Mouse (Mus musculus): ENCODE measurements around the gene Lmnb2. TPM values are rescaled to one million over a fixed set of nuclear protein-coding genes. Genes with fewer than 3 reads are reported as not detected.

Gene Lmnb2
- polyA plus RNA-seq, 1 experiment from 2014 or later = 85.4 TPM

GRCm38 (mm10) chr10:80899591-80900317 lies 18.3 kb downstream of the Lmnb2 start:
- Histone ChIP-seq H3K4me1 (peaks cover 36% of the 10 kb centered on the region), H3K36me3 (peaks cover 62% of the 10 kb centered on the region), H3K27ac (peak overlapping the region; percentile 88), H3K9me3 (replicated peaks) (no peaks in the 10 kb centered on the region), H3K4me3 (peak overlapping the region; percentile 80), H3K27me3 (ENCODE audit: low read depth, poor library complexity, severe bottlenecking) (0 out of 2 replicates have a peak, but pooled peaks cover 11% of the 10 kb centered on the region)
- 12% methylated on average over 25 of the region's 25 CpGs for WGBS
- DNase-seq (ENCODE audit: low spot score) = no peak

- H3K36me3 ChIP-seq = peaks cover 55% of the 10 kb centered on the region
- WGBS = 88% methylated on average over 8 of the region's 8 CpGs
These were observed 19.0 kb downstream of the Lmnb2 start for GRCm38 (mm10) chr10:80899074-80899473.

GRCm38 (mm10) chr10:80897861-80898510 lies 20.1 kb downstream of the Lmnb2 start:
- H3K36me3 ChIP-seq = peaks cover 44% of the 10 kb centered on the region
- WGBS = 37% methylated on average over 41 of the region's 41 CpGs
- DNase-seq (ENCODE audit: low spot score) = no peak
- H3K4me1 ChIP-seq = peaks cover 36% of the 10 kb centered on the region
- peak overlapping the region; percentile 27 for H3K4me3 ChIP-seq
- 0 out of 2 replicates have a peak overlapping the region, but pooled peaks have one; percentile 3 for H3K27ac ChIP-seq
- H3K27me3 ChIP-seq (ENCODE audit: low read depth, poor library complexity, severe bottlenecking) = 0 out of 2 replicates have a peak, but pooled peaks cover 11% of the 10 kb centered on the region
- H3K9me3 ChIP-seq (replicated peaks) = no peaks in the 10 kb centered on the region

More at GRCm38 (mm10) chr10:80899074-80899473, 19.0 kb downstream of the Lmnb2 start:
- peak overlapping the region; percentile 80 for H3K4me3 ChIP-seq
- H3K9me3 ChIP-seq (replicated peaks) = no peaks in the 10 kb centered on the region
- H3K27ac ChIP-seq = no peak overlapping the region
- H3K27me3 ChIP-seq (ENCODE audit: low read depth, poor library complexity, severe bottlenecking) = 0 out of 2 replicates have a peak, but pooled peaks cover 11% of the 10 kb centered on the region
- DNase-seq (ENCODE audit: low spot score) = no peak
- H3K4me1 ChIP-seq = peaks cover 36% of the 10 kb centered on the region

- no peak for DNase-seq (ENCODE audit: low spot score)
- H3K36me3 ChIP-seq = peaks cover 33% of the 10 kb centered on the region
- H3K27me3 ChIP-seq (ENCODE audit: low read depth, poor library complexity, severe bottlenecking) = 0 out of 2 replicates have a peak, but pooled peaks cover 11% of the 10 kb centered on the region
- H3K9me3 ChIP-seq (replicated peaks) = no peaks in the 10 kb centered on the region
- 69% methylated on average over 24 of the region's 24 CpGs for WGBS
- H3K4me3 ChIP-seq = no peak overlapping the region
- H3K4me1 ChIP-seq = peaks cover 39% of the 10 kb centered on the region
- no peak overlapping the region; the same call in 1 of the 2 replicates for H3K27ac ChIP-seq
These were observed 21.2 kb downstream of the Lmnb2 start for GRCm38 (mm10) chr10:80896581-80897485.

- H3K9me3 ChIP-seq (replicated peaks) = no peaks in the 10 kb centered on the region
- H3K27me3 ChIP-seq (ENCODE audit: low read depth, poor library complexity, severe bottlenecking) = 0 out of 2 replicates have a peak, but pooled peaks cover 11% of the 10 kb centered on the region
- H3K4me1 ChIP-seq = peaks cover 35% of the 10 kb centered on the region
- 0 out of 2 replicates have a peak overlapping the region, but pooled peaks have one; percentile 16 for H3K4me3 ChIP-seq
- no peak overlapping the region for H3K27ac ChIP-seq
- no peak for DNase-seq (ENCODE audit: low spot score)
- peaks cover 27% of the 10 kb centered on the region for H3K36me3 ChIP-seq
- WGBS = 84% methylated on average over 6 of the region's 6 CpGs
These were observed 22.3 kb downstream of the Lmnb2 start for GRCm38 (mm10) chr10:80895697-80896096.

GRCm38 (mm10) chr10:80895100-80895499 lies 22.9 kb downstream of the Lmnb2 start:
- Histone ChIP-seq H3K9me3 (replicated peaks) (no peaks in the 10 kb centered on the region), H3K27ac (no peak overlapping the region), H3K36me3 (peaks cover 27% of the 10 kb centered on the region), H3K4me3 (no peak overlapping the region), H3K4me1 (peaks cover 35% of the 10 kb centered on the region), H3K27me3 (ENCODE audit: low read depth, poor library complexity, severe bottlenecking) (peaks cover 16% of the 10 kb centered on the region)
- no peak for DNase-seq (ENCODE audit: low spot score)
- WGBS = 90% methylated on average over 7 of the region's 7 CpGs

- no peak for DNase-seq (ENCODE audit: low spot score)
- 81% methylated on average over 11 of the region's 11 CpGs for WGBS
- no peaks in the 10 kb centered on the region for H3K36me3 ChIP-seq
- peaks cover 7% of the 10 kb centered on the region for H3K4me1 ChIP-seq
- H3K4me3 ChIP-seq = no peak overlapping the region
- H3K9me3 ChIP-seq (replicated peaks) = no peaks in the 10 kb centered on the region
- H3K27ac ChIP-seq = no peak overlapping the region
- peaks cover 35% of the 10 kb centered on the region for H3K27me3 ChIP-seq (ENCODE audit: low read depth, poor library complexity, severe bottlenecking)
These were observed 30.9 kb downstream of the Lmnb2 start for GRCm38 (mm10) chr10:80887181-80887580.

- no peaks in the 10 kb centered on the region for H3K36me3 ChIP-seq
- H3K4me1 ChIP-seq = peaks cover 7% of the 10 kb centered on the region
- no peak overlapping the region for H3K4me3 ChIP-seq
- no peaks in the 10 kb centered on the region for H3K27me3 ChIP-seq (ENCODE audit: low read depth, poor library complexity, severe bottlenecking)
- no peaks in the 10 kb centered on the region for H3K9me3 ChIP-seq (replicated peaks)
- H3K27ac ChIP-seq = no peak overlapping the region
- peak; percentile 86 for DNase-seq (ENCODE audit: low spot score)
- 29% methylated on average over 10 of the region's 10 CpGs for WGBS
These were observed 36.7 kb downstream of the Lmnb2 start for GRCm38 (mm10) chr10:80881301-80881700.

GRCm38 (mm10) chr10:80880901-80881300 lies 37.1 kb downstream of the Lmnb2 start:
- Histone ChIP-seq H3K4me3 (no peak overlapping the region), H3K27ac (no peak overlapping the region), H3K36me3 (no peaks in the 10 kb centered on the region), H3K4me1 (peaks cover 9% of the 10 kb centered on the region), H3K27me3 (ENCODE audit: low read depth, poor library complexity, severe bottlenecking) (no peaks in the 10 kb centered on the region), H3K9me3 (replicated peaks) (no peaks in the 10 kb centered on the region)
- no peak for DNase-seq (ENCODE audit: low spot score)
- 74% methylated on average over 2 of the region's 2 CpGs for WGBS

GRCm38 (mm10) chr10:80880131-80880641 lies 37.9 kb downstream of the Lmnb2 start:
- Histone ChIP-seq H3K27ac (no peak overlapping the region), H3K9me3 (replicated peaks) (no peaks in the 10 kb centered on the region), H3K4me1 (peaks cover 9% of the 10 kb centered on the region), H3K4me3 (no peak overlapping the region), H3K36me3 (no peaks in the 10 kb centered on the region), H3K27me3 (ENCODE audit: low read depth, poor library complexity, severe bottlenecking) (no peaks in the 10 kb centered on the region)
- 20% methylated on average over 5 of the region's 5 CpGs for WGBS
- peak; percentile 82 for DNase-seq (ENCODE audit: low spot score)

GRCm38 (mm10) chr10:80876594-80876993 lies 41.5 kb downstream of the Lmnb2 start:
- 0 out of 2 replicates have a peak, but pooled peaks cover 4% of the 10 kb centered on the region for H3K27me3 ChIP-seq (ENCODE audit: low read depth, poor library complexity, severe bottlenecking)
- H3K9me3 ChIP-seq (replicated peaks) = no peaks in the 10 kb centered on the region
- H3K4me1 ChIP-seq = peaks cover 9% of the 10 kb centered on the region
- no peaks in the 10 kb centered on the region for H3K36me3 ChIP-seq
- no peak overlapping the region for H3K4me3 ChIP-seq
- WGBS = 27% methylated on average over 3 of the region's 3 CpGs
- H3K27ac ChIP-seq = peak overlapping the region; percentile 25; the same call in 1 of the 2 replicates
- DNase-seq (ENCODE audit: low spot score) = no peak

GRCm38 (mm10) chr10:80876028-80876427 lies 42.0 kb downstream of the Lmnb2 start:
- Histone ChIP-seq H3K27ac (no peak overlapping the region), H3K36me3 (no peaks in the 10 kb centered on the region), H3K9me3 (replicated peaks) (no peaks in the 10 kb centered on the region), H3K27me3 (ENCODE audit: low read depth, poor library complexity, severe bottlenecking) (0 out of 2 replicates have a peak, but pooled peaks cover 4% of the 10 kb centered on the region), H3K4me1 (peaks cover 9% of the 10 kb centered on the region), H3K4me3 (no peak overlapping the region)
- DNase-seq (ENCODE audit: low spot score) = peak; percentile 59
- 30% methylated on average over 5 of the region's 5 CpGs for WGBS
